Mouse (Mus musculus) lung, embryonic 15.5 days (tissue): ENCODE measurements around the gene Atp7b. TPM values are rescaled to one million over a fixed set of nuclear protein-coding genes. Genes with fewer than 3 reads are reported as not detected.

Source experiments
- ATAC-seq: fragments of 200-750 bp; cut with Nextera tagmentation; 2 replicates; pipeline ENCODE4 v1.8.0; 2017; ENCODE audit warnings: moderate number of reproducible peaks, borderline replicate concordance; ENCODE audit not compliant: low FRiP score, low TSS enrichment; ENCODE audit errors: extremely low read depth
- H3K27ac ChIP-seq: fragments of 300-500 bp; sonication (generic); 2 replicates; pipeline ENCODE4 v1.5.1; 2015; ENCODE audit warnings: moderate library complexity, mild to moderate bottlenecking, inconsistent platforms
- H3K27me3 ChIP-seq: fragments of 300-500 bp; sonication (generic); 2 replicates; pipeline ENCODE4 v1.6.1; 2015; ENCODE audit warnings: inconsistent platforms
- H3K36me3 ChIP-seq: fragments of 300-500 bp; sonication (generic); 2 replicates; pipeline ENCODE4 v1.6.1; 2015; ENCODE audit warnings: inconsistent platforms
- H3K4me1 ChIP-seq: fragments of 300-500 bp; sonication (generic); 2 replicates; pipeline ENCODE4 v1.6.1; 2015; ENCODE audit warnings: inconsistent platforms
- H3K4me2 ChIP-seq: fragments of 300-500 bp; sonication (generic); 2 replicates; pipeline ENCODE4 v1.6.1; 2015; ENCODE audit warnings: inconsistent platforms, mild to moderate bottlenecking, moderate library complexity
- H3K4me3 ChIP-seq: fragments of 300-500 bp; sonication (generic); 2 replicates; pipeline ENCODE4 v1.5.1; 2015; ENCODE audit warnings: mild to moderate bottlenecking, inconsistent platforms
- H3K9ac ChIP-seq: fragments of 300-500 bp; sonication (generic); 2 replicates; pipeline ENCODE4 v1.6.1; 2015; ENCODE audit warnings: inconsistent platforms
- H3K9me3 ChIP-seq: fragments of 300-500 bp; sonication (generic); 2 replicates; pipeline ENCODE4 v1.6.1; 2016; ENCODE audit warnings: inconsistent platforms
- WGBS: fragments of 180-500 bp; shearing (Covaris S2); methylation state at CpG from one replicate; pipeline ENCODE4 v1.1.7; 2015; 5-methylcytosine and 5-hydroxymethylcytosine counted together
- polyA plus RNA-seq: library from polyadenylated mRNA; unstranded; fragments of >200 nt; fragmentation: Nextera tagmentation; extraction: Ambion mirVana; gene quantifications from 2 replicates; pipeline ENCODE4 v1.2.1, GENCODE M21; 2015

Gene Atp7b
- polyA plus RNA-seq, 1 experiment from 2014 or later: 2.4 TPM

DNA sequence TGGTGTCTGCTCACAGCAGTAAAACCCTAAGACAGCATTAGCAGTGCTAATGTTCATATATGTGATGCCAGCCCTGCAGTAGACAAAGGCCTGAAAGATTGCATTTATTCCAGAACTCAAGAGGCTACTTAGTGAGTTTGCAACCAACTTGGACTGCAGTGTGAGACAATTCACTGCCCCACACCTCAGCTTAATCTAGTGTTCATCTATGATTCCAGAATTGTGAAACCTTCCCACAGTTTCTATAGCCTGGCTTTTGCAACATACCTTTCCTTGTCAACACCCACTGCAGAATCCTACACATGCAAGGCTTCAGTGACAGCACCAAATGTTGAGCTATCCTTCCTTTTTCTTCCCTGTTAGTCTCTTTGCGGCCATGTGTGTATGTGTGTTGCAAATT lies 93.5 kb downstream of the Atp7b start:
- ATAC-seq: no peak

DNA sequence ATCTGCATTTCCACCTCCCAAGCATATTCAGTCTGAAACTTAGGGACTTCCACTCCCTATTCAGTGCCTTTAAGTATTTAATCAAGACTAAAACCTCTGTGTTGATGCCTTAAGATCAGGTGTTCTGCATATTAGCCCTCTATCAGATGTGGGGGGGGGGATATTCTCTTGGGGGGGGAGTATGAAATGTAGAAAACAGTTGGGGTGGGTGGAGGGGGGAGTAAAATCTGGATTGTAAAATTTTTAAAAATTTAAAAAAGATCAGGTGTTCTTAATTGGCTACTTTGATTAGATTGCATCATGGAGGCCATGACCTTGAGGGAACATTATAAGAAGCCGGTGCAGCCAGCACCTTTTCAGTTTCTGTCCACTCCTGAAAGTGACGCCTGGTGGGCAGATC lies 101.7 kb downstream of the Atp7b start, which contains the start of gene Fam90a1a:
TSS of gene Fam90a1a (plus strand) at position 301 of the 400 bp plus-strand sequence.
- H3K27me3 ChIP-seq: no peaks in the 10 kb centered on the region
- H3K9ac ChIP-seq: no peak within 1 kb of the TSS
- H3K36me3 ChIP-seq: no peaks in the 10 kb centered on the region
- ATAC-seq: no peak
- no peak within 1 kb of the TSS for H3K4me2 ChIP-seq
- WGBS: 80% methylated on average over 2 of the region's 2 CpGs
- H3K4me3 ChIP-seq: no peak within 1 kb of the TSS
- no peak within 1 kb of the TSS for H3K27ac ChIP-seq
- H3K4me1 ChIP-seq: no peaks in the 10 kb centered on the region
- H3K9me3 ChIP-seq: no peaks in the 10 kb centered on the region

More for the DNA sequence above, 93.5 kb downstream of the Atp7b start:
- 68% methylated on average over 1 of the region's 1 CpGs for WGBS
- no peaks in the 10 kb centered on the region for H3K27me3 ChIP-seq
- H3K9ac ChIP-seq: no peak overlapping the region
- H3K27ac ChIP-seq: no peak overlapping the region
- H3K9me3 ChIP-seq: no peaks in the 10 kb centered on the region
- H3K4me3 ChIP-seq: no peak overlapping the region
- no peak overlapping the region for H3K4me2 ChIP-seq
- H3K36me3 ChIP-seq: no peaks in the 10 kb centered on the region
- H3K4me1 ChIP-seq: no peaks in the 10 kb centered on the region

DNA sequence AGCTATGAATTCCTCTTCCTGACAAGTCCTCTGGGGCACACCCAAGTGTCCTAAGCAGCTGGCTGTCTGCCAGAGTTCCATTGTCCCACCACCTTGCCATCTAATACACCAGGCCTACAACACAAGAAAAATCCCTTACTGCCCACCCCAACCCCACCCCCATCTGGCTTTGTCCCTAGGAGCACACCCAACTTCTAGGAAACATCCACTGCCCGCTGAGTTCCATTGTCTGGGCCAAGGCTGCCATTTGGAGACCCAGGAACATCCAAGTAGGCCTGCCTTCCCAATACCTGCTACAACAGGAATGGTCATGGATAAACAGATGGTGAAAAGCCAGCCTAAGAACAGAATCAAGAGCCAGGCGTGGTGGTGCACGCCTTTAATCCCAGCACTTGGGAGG lies 103.8 kb downstream of the Atp7b start:
- H3K4me3 ChIP-seq: no peak overlapping the region
- no peaks in the 10 kb centered on the region for H3K36me3 ChIP-seq
- H3K27ac ChIP-seq: no peak overlapping the region
- WGBS: 80% methylated on average over 3 of the region's 3 CpGs
- H3K4me1 ChIP-seq: no peaks in the 10 kb centered on the region
- no peaks in the 10 kb centered on the region for H3K27me3 ChIP-seq
- no peak for ATAC-seq
- H3K4me2 ChIP-seq: no peak overlapping the region
- no peak overlapping the region for H3K9ac ChIP-seq
- H3K9me3 ChIP-seq: no peaks in the 10 kb centered on the region

DNA sequence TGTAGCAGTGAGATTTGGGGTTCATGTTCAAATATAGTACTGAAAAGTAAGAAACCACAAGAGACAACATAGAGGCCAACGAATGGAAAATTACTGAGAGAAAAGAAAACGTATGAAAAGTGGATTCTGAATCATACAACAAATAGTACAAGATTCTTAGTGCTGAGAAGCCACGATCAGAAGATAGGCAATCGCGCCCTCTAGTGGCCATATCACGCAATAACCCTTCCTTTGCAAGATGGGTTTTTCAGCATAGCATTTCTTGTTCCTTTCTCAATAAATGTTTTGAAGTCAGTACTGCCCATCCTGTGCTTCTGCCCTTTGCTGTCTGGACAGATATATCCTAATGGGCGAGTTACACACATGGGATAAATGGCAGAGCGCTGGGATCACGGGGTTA lies 104.8 kb downstream of the Atp7b start:
- no peaks in the 10 kb centered on the region for H3K27me3 ChIP-seq
- WGBS: 5% methylated on average over 9 of the region's 9 CpGs
- no peak overlapping the region for H3K4me2 ChIP-seq
- H3K9ac ChIP-seq: no peak overlapping the region
- no peak overlapping the region for H3K4me3 ChIP-seq
- H3K36me3 ChIP-seq: no peaks in the 10 kb centered on the region
- H3K27ac ChIP-seq: no peak overlapping the region
- no peak for ATAC-seq
- H3K4me1 ChIP-seq: no peaks in the 10 kb centered on the region
- no peaks in the 10 kb centered on the region for H3K9me3 ChIP-seq

DNA sequence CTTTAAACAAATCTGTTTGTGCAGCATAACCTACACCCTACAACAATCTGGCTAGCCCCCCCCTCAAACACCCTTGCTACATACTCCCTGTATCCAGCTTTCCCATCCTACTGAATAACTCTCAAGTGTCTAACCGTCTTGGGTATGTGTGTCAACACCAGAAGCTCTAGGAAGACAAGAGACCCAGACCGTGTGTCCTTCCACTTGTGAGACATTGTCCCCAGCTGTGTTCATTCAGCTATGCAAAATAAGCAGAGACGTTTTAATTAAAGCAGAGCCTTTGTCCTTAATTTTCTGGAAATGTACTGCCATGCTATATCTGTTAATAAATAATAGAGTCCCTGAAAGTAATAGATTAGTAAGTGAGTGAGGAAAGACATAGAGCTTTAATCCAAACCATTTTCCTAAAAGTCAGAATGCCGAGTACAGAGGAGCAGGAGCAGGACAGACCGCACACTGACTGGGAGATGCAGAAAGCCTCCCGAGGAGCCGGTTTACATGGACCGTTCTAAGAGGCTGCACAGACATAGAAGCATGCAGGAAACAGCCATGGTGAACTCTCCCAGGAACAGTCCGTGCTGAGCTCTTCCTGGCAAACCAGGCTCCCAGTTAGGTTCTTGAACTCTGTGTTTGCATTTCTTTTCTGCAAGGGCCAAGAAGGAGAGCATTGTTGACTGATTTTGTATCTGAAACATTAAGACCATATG lies 112.6 kb downstream of the Atp7b start:
- Histone ChIP-seq H3K4me1 (no peaks in the 10 kb centered on the region), H3K4me2 (no peak overlapping the region), H3K36me3 (no peaks in the 10 kb centered on the region), H3K9ac (no peak overlapping the region), H3K27ac (no peak overlapping the region), H3K4me3 (no peak overlapping the region), H3K9me3 (no peaks in the 10 kb centered on the region), H3K27me3 (no peaks in the 10 kb centered on the region)
- no peak for ATAC-seq
- 59% methylated on average over 9 of the region's 9 CpGs for WGBS

DNA sequence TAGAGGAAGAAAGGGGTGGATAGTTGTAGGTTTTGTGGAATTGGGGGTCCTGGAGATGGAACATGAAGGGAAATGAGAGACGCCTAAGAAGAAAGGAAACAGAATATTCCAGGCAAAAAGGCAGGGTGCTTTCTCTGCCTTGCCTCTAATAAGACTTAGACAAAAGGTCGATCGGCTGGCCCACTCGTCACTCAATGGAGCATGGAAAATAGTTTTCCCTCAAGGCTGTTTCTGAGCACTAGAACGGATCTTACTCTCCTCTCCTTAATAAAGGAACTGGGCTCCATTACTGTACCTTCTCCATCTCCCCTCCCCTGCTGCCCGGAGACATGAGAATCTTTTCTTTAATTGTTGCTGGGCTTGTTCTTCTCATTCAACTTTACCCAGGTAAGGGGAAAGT lies 113.6 kb downstream of the Atp7b start, which contains the start of gene Defb13:
TSS of gene Defb13 (plus strand) at position 301 of the 400 bp plus-strand sequence.
- ATAC-seq: no peak
- WGBS: 82% methylated on average over 6 of the region's 6 CpGs
- H3K9ac ChIP-seq: no peak within 1 kb of the TSS
- no peaks in the 10 kb centered on the region for H3K4me1 ChIP-seq
- no peaks in the 10 kb centered on the region for H3K9me3 ChIP-seq
- no peak within 1 kb of the TSS for H3K27ac ChIP-seq
- H3K27me3 ChIP-seq: no peaks in the 10 kb centered on the region
- no peaks in the 10 kb centered on the region for H3K36me3 ChIP-seq
- no peak within 1 kb of the TSS for H3K4me2 ChIP-seq
- H3K4me3 ChIP-seq: no peak within 1 kb of the TSS

Other genes starting within 250 kb of the Atp7b start
- gene Defb50, start 236.8 kb downstream of the Atp7b start, polyA plus RNA-seq: not detected in 2 replicates
- gene Defb2, start 220.4 kb downstream of the Atp7b start, polyA plus RNA-seq: not detected in 2 replicates
- not detected in 2 replicates for gene Defb10, start 201.4 kb downstream of the Atp7b start, polyA plus RNA-seq
- gene Defb9, start 174.9 kb downstream of the Atp7b start, polyA plus RNA-seq: not detected in 2 replicates
- gene Defb11, start 153.9 kb downstream of the Atp7b start, polyA plus RNA-seq: not detected in 2 replicates
- not detected in 2 replicates for gene Defb15, start 127.6 kb downstream of the Atp7b start, polyA plus RNA-seq
- not detected in 2 replicates for gene Defb35, start 122.0 kb downstream of the Atp7b start, polyA plus RNA-seq
- gene Defb13, start 113.5 kb downstream of the Atp7b start, polyA plus RNA-seq: not detected in 2 replicates
- not detected in 2 replicates for gene Fam90a1a, start 101.6 kb downstream of the Atp7b start, polyA plus RNA-seq
- not detected in 2 replicates for gene Ccdc70, start 90.5 kb downstream of the Atp7b start, polyA plus RNA-seq
- 27.3 and 29.8 TPM in 2 replicates for gene Alg11, start 416 bp upstream of the Atp7b start, polyA plus RNA-seq
- gene Nek5, start 64.7 kb upstream of the Atp7b start, polyA plus RNA-seq: 1.0 TPM in 2 replicates
- gene Nek3, start 106.1 kb upstream of the Atp7b start, polyA plus RNA-seq: 5.0 and 6.0 TPM in 2 replicates
- gene Ckap2, start 125.5 kb upstream of the Atp7b start, polyA plus RNA-seq: 51.8 and 56.0 TPM in 2 replicates
- gene Vps36, start 132.5 kb upstream of the Atp7b start, polyA plus RNA-seq: 43.9 and 47.6 TPM in 2 replicates
- 30.8 and 31.2 TPM in 2 replicates for gene Thsd1, start 167.0 kb upstream of the Atp7b start, polyA plus RNA-seq
- gene Tpte, start 223.1 kb upstream of the Atp7b start, polyA plus RNA-seq: not detected in 2 replicates